Mouse (Mus musculus): ENCODE data around the gene Galnt10. TPM values are rescaled to one million over a fixed set of nuclear protein-coding genes. Genes with fewer than 3 reads are reported as not detected.

Galnt10 gene
- total and polyA plus RNA-seq, 3 experiments = 0.07 to 0.85 TPM; not detected in 1

- peaks cover 1% of the 10 kb centered on the region for H3K9me3 ChIP-seq (replicated peaks; ENCODE audit: low read length)
- in situ Hi-C loops (cut with MboI; ENCODE audit: low pct_ligation_motif_present, low pct_unique_long_range_greater_than_20kb, low sequenced_read_pairs) = no loop called here
- H3K79me2 ChIP-seq (replicated peaks; ENCODE audit: control insufficient read depth, extremely low read depth, insufficient read depth, poor library complexity, severe bottlenecking) = no peaks in the 10 kb centered on the region
- H3K9ac ChIP-seq (ENCODE audit: insufficient read depth, low read depth) = no peak overlapping the region
- no peak overlapping the region for H3K27ac ChIP-seq (ENCODE audit: insufficient read depth, low read depth)
- H3K4me3 ChIP-seq (replicated peaks in 1 of 3; ENCODE audit: low read depth in 2 of 3, low read length in 2 of 3, poor library complexity in 1 of 3) = no peak overlapping the region
- TF ChIP-seq USF2 (conservative IDR thresholded peaks at IDR 0.05; ENCODE audit: low read depth, low read length) (no peak), IRF4 (IDR thresholded peaks at IDR 0.05; ENCODE audit: low read depth, low read length) (no peak)
- H3K36me3 ChIP-seq (replicated peaks in 1 of 2; ENCODE audit: control insufficient read depth in 1 of 2, insufficient read depth in 1 of 2, low read length in 1 of 2) = no peaks in the 10 kb centered on the region
- H3K4me1 ChIP-seq (ENCODE audit: control insufficient read depth in 1 of 2, insufficient read depth in 2 of 2) = no peaks in the 10 kb centered on the region
- H3K27me3 ChIP-seq (replicated peaks) = peaks cover 87% of the 10 kb centered on the region
- no peak for DNase-seq (ENCODE audit: extremely low read depth)
- dilution Hi-C loops (cut with MboI; ENCODE audit: extremely low pct_ligation_motif_present, extremely low pct_unique_long_range_greater_than_20kb, low sequenced_read_pairs) = no loop called here
- H3K4me2 ChIP-seq (ENCODE audit: insufficient read depth, low read depth, poor library complexity, severe bottlenecking) = no peak overlapping the region
These were observed 27.8 kb downstream of the Galnt10 start for GRCm38 (mm10) chr11:57672995-57673394.

DNA sequence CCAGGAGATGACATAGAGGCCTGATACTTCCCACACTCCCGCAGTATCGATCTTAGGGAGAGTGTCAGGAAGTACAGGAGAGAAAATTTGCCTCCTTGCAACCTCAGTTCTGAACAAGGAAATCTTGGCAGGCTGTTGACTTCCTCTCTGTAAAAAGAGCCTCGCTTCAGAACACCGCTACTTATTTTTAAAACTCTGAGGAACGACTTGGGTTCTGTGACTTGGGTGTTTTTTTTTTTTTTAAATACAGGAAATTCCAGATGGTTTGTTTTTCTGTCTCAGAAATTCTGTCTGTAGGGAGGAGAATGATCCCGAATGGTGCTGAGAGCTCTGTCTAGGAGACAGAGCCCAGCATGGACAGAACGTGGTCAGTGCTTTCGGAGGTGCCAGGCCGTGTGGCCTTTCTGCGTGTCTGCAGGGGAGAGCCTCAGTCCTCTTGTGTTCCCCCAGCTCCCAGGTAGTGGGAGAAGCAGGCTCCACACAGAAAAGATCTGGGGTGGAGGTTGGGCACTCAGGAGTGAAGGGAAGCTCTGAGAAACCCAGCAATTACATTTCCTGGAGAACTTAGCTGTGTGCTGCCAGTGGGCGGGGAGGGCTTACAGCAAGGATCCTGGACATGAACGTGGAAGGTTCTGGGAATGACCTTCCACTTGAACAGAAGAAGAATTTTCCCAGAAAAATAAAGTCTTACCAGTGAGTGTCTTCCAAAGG lies 28.9 kb downstream of the Galnt10 start:
- peaks cover 87% of the 10 kb centered on the region for H3K27me3 ChIP-seq (replicated peaks)
- H3K9me3 ChIP-seq (replicated peaks; ENCODE audit: low read length) = no peaks in the 10 kb centered on the region
- no peaks in the 10 kb centered on the region for H3K4me1 ChIP-seq (ENCODE audit: control insufficient read depth in 1 of 2, insufficient read depth in 2 of 2)
- in situ Hi-C loops (cut with MboI; ENCODE audit: low pct_ligation_motif_present, low pct_unique_long_range_greater_than_20kb, low sequenced_read_pairs) (no loop called here), dilution Hi-C loops (cut with MboI; ENCODE audit: extremely low pct_ligation_motif_present, extremely low pct_unique_long_range_greater_than_20kb, low sequenced_read_pairs) (no loop called here)
- H3K79me2 ChIP-seq (replicated peaks; ENCODE audit: control insufficient read depth, extremely low read depth, insufficient read depth, poor library complexity, severe bottlenecking) = no peaks in the 10 kb centered on the region
- no peak overlapping the region for H3K9ac ChIP-seq (ENCODE audit: insufficient read depth, low read depth)
- TF ChIP-seq CTCF (conservative IDR thresholded peaks at IDR 0.05 in 1 of 2, IDR thresholded peaks at IDR 0.05 in 1 of 2; ENCODE audit: low read depth in 2 of 2, low read length in 2 of 2) (no peak), UBTF (IDR thresholded peaks at IDR 0.05; ENCODE audit: low read depth, low read length) (no peak), KAT2A (IDR thresholded peaks at IDR 0.05; ENCODE audit: insufficient replicate concordance, low read length) (no peak), CHD2 (IDR thresholded peaks at IDR 0.05; ENCODE audit: low read length) (no peak), EP300 (IDR thresholded peaks at IDR 0.05; ENCODE audit: low read length) (no peak), JUND (conservative IDR thresholded peaks at IDR 0.05; ENCODE audit: low read depth, low read length) (no peak)
- DNase-seq (ENCODE audit: extremely low read depth) = no peak
- H3K4me2 ChIP-seq (ENCODE audit: insufficient read depth, low read depth, poor library complexity, severe bottlenecking) = no peak overlapping the region
- no peak overlapping the region for H3K4me3 ChIP-seq (replicated peaks in 1 of 3; ENCODE audit: low read depth in 2 of 3, low read length in 2 of 3, poor library complexity in 1 of 3)
- H3K36me3 ChIP-seq (replicated peaks in 1 of 2; ENCODE audit: control insufficient read depth in 1 of 2, insufficient read depth in 1 of 2, low read length in 1 of 2) = no peaks in the 10 kb centered on the region
- no peak overlapping the region for H3K27ac ChIP-seq (ENCODE audit: insufficient read depth, low read depth)

GRCm38 (mm10) chr11:57677261-57677660 lies 32.0 kb downstream of the Galnt10 start:
- peaks cover 3% of the 10 kb centered on the region for H3K9me3 ChIP-seq (replicated peaks; ENCODE audit: low read length)
- dilution Hi-C loops (cut with MboI; ENCODE audit: extremely low pct_ligation_motif_present, extremely low pct_unique_long_range_greater_than_20kb, low sequenced_read_pairs) (no loop called here), in situ Hi-C loops (cut with MboI; ENCODE audit: low pct_ligation_motif_present, low pct_unique_long_range_greater_than_20kb, low sequenced_read_pairs) (no loop called here)
- DNase-seq (ENCODE audit: extremely low read depth) = no peak
- H3K79me2 ChIP-seq (replicated peaks; ENCODE audit: control insufficient read depth, extremely low read depth, insufficient read depth, poor library complexity, severe bottlenecking) = no peaks in the 10 kb centered on the region
- no peak for TF ChIP-seq E2F4 (IDR thresholded peaks at IDR 0.05; ENCODE audit: insufficient replicate concordance, low read depth, low read length)
- no peak for TF ChIP-seq ZMIZ1 (IDR thresholded peaks at IDR 0.05; ENCODE audit: low read depth, low read length)
- TF ChIP-seq CTCF (conservative IDR thresholded peaks at IDR 0.05 in 1 of 2, IDR thresholded peaks at IDR 0.05 in 1 of 2; ENCODE audit: low read depth in 2 of 2, low read length in 2 of 2) = no peak
- TF ChIP-seq POLR2AphosphoS2 (IDR thresholded peaks at IDR 0.05; ENCODE audit: low read depth, low read length) = no peak
- no peak for TF ChIP-seq BHLHE40 (IDR thresholded peaks at IDR 0.05; ENCODE audit: low read depth, low read length)
- TF ChIP-seq PAX5 (IDR thresholded peaks at IDR 0.05; ENCODE audit: low read length) = no peak
- no peak for TF ChIP-seq MAZ (IDR thresholded peaks at IDR 0.05; ENCODE audit: low read depth, low read length)
- TF ChIP-seq HCFC1 (IDR thresholded peaks at IDR 0.05; ENCODE audit: low read depth, low read length) = no peak
- no peak for TF ChIP-seq JUN (IDR thresholded peaks at IDR 0.05; ENCODE audit: insufficient read depth, low read depth, low read length)
- TF ChIP-seq ZC3H11A (IDR thresholded peaks at IDR 0.05; ENCODE audit: low read depth, low read length) = no peak
- TF ChIP-seq RAD21 (IDR thresholded peaks at IDR 0.05; ENCODE audit: low read depth, low read length) = no peak
- no peak for TF ChIP-seq MXI1 (IDR thresholded peaks at IDR 0.05; ENCODE audit: low read depth, low read length)
- no peak for TF ChIP-seq ELF1 (IDR thresholded peaks at IDR 0.05; ENCODE audit: low read depth, low read length)
- no peak for TF ChIP-seq TBP (conservative IDR thresholded peaks at IDR 0.05; ENCODE audit: low read depth, low read length)
- TF ChIP-seq CHD1 (IDR thresholded peaks at IDR 0.05; ENCODE audit: low read depth, low read length) = no peak
- TF ChIP-seq UBTF (IDR thresholded peaks at IDR 0.05; ENCODE audit: low read depth, low read length) = no peak
- H3K9ac ChIP-seq (ENCODE audit: insufficient read depth, low read depth) = no peak overlapping the region
- no peaks in the 10 kb centered on the region for H3K4me1 ChIP-seq (ENCODE audit: control insufficient read depth in 1 of 2, insufficient read depth in 2 of 2)
- no peak overlapping the region for H3K27ac ChIP-seq (ENCODE audit: insufficient read depth, low read depth)
- H3K36me3 ChIP-seq (replicated peaks in 1 of 2; ENCODE audit: control insufficient read depth in 1 of 2, insufficient read depth in 1 of 2, low read length in 1 of 2) = no peaks in the 10 kb centered on the region
- H3K4me2 ChIP-seq (ENCODE audit: insufficient read depth, low read depth, poor library complexity, severe bottlenecking) = no peak overlapping the region
- peaks cover 90% of the 10 kb centered on the region for H3K27me3 ChIP-seq (replicated peaks)
- H3K4me3 ChIP-seq (replicated peaks in 1 of 3; ENCODE audit: low read depth in 2 of 3, low read length in 2 of 3, poor library complexity in 1 of 3) = no peak overlapping the region
